Mouse (Mus musculus) liver, embryonic 14.5 days (tissue): ENCODE results near the gene Krtap19-3. TPM values are rescaled to one million over a fixed set of nuclear protein-coding genes. Genes with fewer than 3 reads are reported as not detected.

Source experiments
- ATAC-seq: fragments of 200-750 bp; cut with Nextera tagmentation; 2 replicates; pipeline ENCODE4 v1.8.0; 2017; ENCODE audit warnings: moderate number of reproducible peaks, mild to moderate bottlenecking, moderate library complexity; ENCODE audit not compliant: insufficient read depth
- DNase-seq, 3 experiments: peaks; one replicate each; pipeline ENCODE4 v3.0.0-alpha.2; 2012 to 2013; ENCODE audit warnings: low read depth in 3 of 3, low spot score in 3 of 3
- H3K27ac ChIP-seq: fragments of 300-500 bp; sonication (generic); 2 replicates; pipeline ENCODE4 v1.5.1; 2014; ENCODE audit warnings: moderate library complexity, mild to moderate bottlenecking, control low read depth, inconsistent platforms
- H3K27me3 ChIP-seq: fragments of 300-500 bp; sonication (generic); 2 replicates; pipeline ENCODE4 v1.6.1; 2014; ENCODE audit warnings: mild to moderate bottlenecking, low read length, moderate library complexity; ENCODE audit not compliant: control insufficient read depth, insufficient read depth
- H3K36me3 ChIP-seq: fragments of 300-500 bp; sonication (generic); replicated peaks from 2 replicates; pipeline ENCODE4 v1.6.1; 2014; ENCODE audit warnings: low read depth; ENCODE audit not compliant: control insufficient read depth, insufficient read depth
- H3K4me1 ChIP-seq, 2 experiments: fragments of 200-500 bp in 1 of 2; fragments of 300-500 bp in 1 of 2; sonication (generic) in 1 of 2; replicated peaks; 2 replicates each; pipeline ENCODE4 v1.6.1; 2012 to 2014; ENCODE audit warnings: antibody characterized with exemption in 1 of 2, inconsistent platforms in 1 of 2, low read length in 1 of 2; ENCODE audit not compliant: control insufficient read depth in 2 of 2, insufficient read depth in 2 of 2
- H3K4me2 ChIP-seq: fragments of 300-500 bp; sonication (generic); 2 replicates; pipeline ENCODE4 v1.6.1; 2014; ENCODE audit warnings: low read depth, mild to moderate bottlenecking, control low read depth, moderate library complexity
- H3K4me3 ChIP-seq, 2 experiments: fragments of 200-500 bp in 1 of 2; fragments of 300-500 bp in 1 of 2; sonication (generic) in 1 of 2; 2 replicates each; pipeline ENCODE4 v1.5.1; 2012 to 2014; ENCODE audit warnings: low read depth in 2 of 2, low read length in 2 of 2, mild to moderate bottlenecking in 2 of 2, control low read depth in 1 of 2, inconsistent platforms in 1 of 2, moderate library complexity in 1 of 2; ENCODE audit not compliant: insufficient read depth in 1 of 2
- H3K9ac ChIP-seq: fragments of 300-500 bp; sonication (generic); replicated peaks from 2 replicates; pipeline ENCODE4 v1.6.1; 2014; ENCODE audit warnings: mild to moderate bottlenecking, control low read depth, moderate library complexity
- H3K9me3 ChIP-seq: fragments of 300-500 bp; sonication (generic); 2 replicates; pipeline ENCODE4 v1.6.1; 2016; ENCODE audit warnings: low read length, mixed read lengths; ENCODE audit not compliant: control insufficient read depth
- CTCF ChIP-seq: IDR thresholded peaks from 2 replicates; pipeline ENCODE4 v1.5.1; 2016; ENCODE audit warnings: antibody characterized with exemption, low read depth, control low read depth
- EP300 ChIP-seq: IDR thresholded peaks from 2 replicates; pipeline ENCODE4 v1.6.1; 2016; ENCODE audit warnings: antibody characterized with exemption, low read depth
- WGBS: fragments of 180-500 bp; shearing (Covaris S2); extraction: QIAGEN DNeasy Blood & Tissue Kit; methylation state at CpG from one replicate; pipeline ENCODE4 v1.1.7; 2014; ENCODE audit not compliant: insufficient replicate concordance; 5-methylcytosine and 5-hydroxymethylcytosine counted together
- polyA plus RNA-seq, 2 experiments: library from polyadenylated mRNA; depleted of rRNA in 1 of 2; stranded (reverse) in 1 of 2; unstranded in 1 of 2; fragments of >200 nt; fragmentation: Nextera tagmentation in 1 of 2; extraction: Ambion mirVana in 1 of 2; gene quantifications; 2 replicates each; pipeline versions ENCODE4 v1.2.1 to v1.2.3; 2012 to 2014

The Krtap19-3 gene
- polyA plus RNA-seq (2012; rRNA removed) (not detected in 2 replicates), polyA plus RNA-seq (2014; fragmentation: Nextera tagmentation; extraction: Ambion mirVana) (not detected in 2 replicates)

GRCm38 (mm10) chr16:88877938-88878337 lies at the start of gene Krtap19-3:
Gene Krtap19-3 (minus strand): TSS chr16:88878038.
- H3K36me3 ChIP-seq, result no peaks in the 10 kb centered on the region
- H3K4me2 ChIP-seq, result no peak within 1 kb of the TSS
- no peak for ATAC-seq
- no peaks in the 10 kb centered on the region for H3K27me3 ChIP-seq
- TF ChIP-seq CTCF, result no peak
- TF ChIP-seq EP300, result no peak
- 54% methylated on average over 2 of the region's 2 CpGs for WGBS
- H3K9me3 ChIP-seq, result no peaks in the 10 kb centered on the region
- DNase-seq, result no peak
- H3K4me3 ChIP-seq, result no peak within 1 kb of the TSS
- no peak within 1 kb of the TSS for H3K9ac ChIP-seq
- no peak within 1 kb of the TSS for H3K27ac ChIP-seq
- no peaks in the 10 kb centered on the region for H3K4me1 ChIP-seq

DNA sequence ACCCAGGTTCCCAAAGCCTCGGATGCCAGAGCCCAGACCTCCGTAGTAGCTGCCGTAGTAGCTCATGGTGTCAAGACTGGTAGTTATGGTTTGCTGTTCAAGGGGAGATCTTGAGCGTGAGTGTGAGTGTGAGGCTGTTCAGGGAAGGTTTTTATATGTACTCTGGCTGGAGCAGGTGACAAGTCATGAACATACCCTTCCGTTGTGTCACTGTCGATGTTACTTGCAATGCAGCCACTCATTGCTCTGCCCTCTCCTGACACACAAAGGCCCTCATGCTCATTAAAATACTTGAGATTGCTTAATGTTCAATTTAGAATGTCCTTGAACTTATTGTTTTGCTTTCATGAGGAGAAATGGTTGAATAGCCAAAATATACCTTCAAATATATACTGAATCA lies 18.5 kb upstream of the Krtap19-3 start, which contains the start of gene Krtap19-5:
Gene Krtap19-5, minus strand, starts transcription at position 101 of the 400 bp plus-strand sequence.
- ATAC-seq, result no peak
- TF ChIP-seq EP300 (no peak), CTCF (no peak)
- Histone ChIP-seq H3K27me3 (no peaks in the 10 kb centered on the region), H3K27ac (no peak within 1 kb of the TSS), H3K9me3 (no peaks in the 10 kb centered on the region), H3K9ac (no peak within 1 kb of the TSS), H3K36me3 (no peaks in the 10 kb centered on the region), H3K4me1 (no peaks in the 10 kb centered on the region), H3K4me2 (no peak within 1 kb of the TSS), H3K4me3 (no peak within 1 kb of the TSS)
- WGBS, result 66% methylated on average over 6 of the region's 6 CpGs
- DNase-seq, result no peak

GRCm38 (mm10) chr16:88886870-88887269 lies 9.0 kb upstream of the Krtap19-3 start:
- Histone ChIP-seq H3K4me3 (no peak overlapping the region), H3K4me2 (no peak overlapping the region), H3K9ac (no peak overlapping the region), H3K4me1 (no peaks in the 10 kb centered on the region), H3K27ac (no peak overlapping the region), H3K36me3 (no peaks in the 10 kb centered on the region), H3K27me3 (no peaks in the 10 kb centered on the region), H3K9me3 (no peaks in the 10 kb centered on the region)
- TF ChIP-seq CTCF (no peak), EP300 (no peak)
- DNase-seq (no peak), ATAC-seq (no peak)
- WGBS, result 61% methylated on average over 6 of the region's 6 CpGs

- no peak for ATAC-seq
These were observed 7.2 kb upstream of the Krtap19-3 start, which contains the start of gene Krtap19-4 for GRCm38 (mm10) chr16:88884989-88885388. Gene Krtap19-4 (minus strand): TSS chr16:88885089.

GRCm38 (mm10) chr16:88874169-88874568 lies 3.7 kb downstream of the Krtap19-3 start, which contains the start of gene Krtap19-2:
Gene Krtap19-2 (minus strand): TSS chr16:88874269.
- TF ChIP-seq CTCF (no peak), EP300 (no peak)
- no peaks in the 10 kb centered on the region for H3K36me3 ChIP-seq
- no peak within 1 kb of the TSS for H3K27ac ChIP-seq
- ATAC-seq, result no peak
- H3K4me3 ChIP-seq, result no peak within 1 kb of the TSS
- no peak within 1 kb of the TSS for H3K4me2 ChIP-seq
- no peak within 1 kb of the TSS for H3K9ac ChIP-seq
- H3K27me3 ChIP-seq, result no peaks in the 10 kb centered on the region
- H3K4me1 ChIP-seq, result no peaks in the 10 kb centered on the region
- no peak for DNase-seq
- no peaks in the 10 kb centered on the region for H3K9me3 ChIP-seq
- WGBS, result 77% methylated on average over 3 of the region's 3 CpGs

More at GRCm38 (mm10) chr16:88884989-88885388, 7.2 kb upstream of the Krtap19-3 start, which contains the start of gene Krtap19-4:
- no peak for TF ChIP-seq CTCF
- TF ChIP-seq EP300, result no peak
- no peak within 1 kb of the TSS for H3K4me2 ChIP-seq
- no peak within 1 kb of the TSS for H3K9ac ChIP-seq
- H3K36me3 ChIP-seq, result no peaks in the 10 kb centered on the region
- no peaks in the 10 kb centered on the region for H3K27me3 ChIP-seq
- no peak for DNase-seq
- 62% methylated on average over 5 of the region's 5 CpGs for WGBS
- no peak within 1 kb of the TSS for H3K4me3 ChIP-seq
- no peaks in the 10 kb centered on the region for H3K4me1 ChIP-seq
- H3K9me3 ChIP-seq, result no peaks in the 10 kb centered on the region
- no peak within 1 kb of the TSS for H3K27ac ChIP-seq
